Mouse (Mus musculus) midbrain, embryonic 11.5 days (tissue): ENCODE measurements around the gene Ctnnd1. TPM values are rescaled to one million over a fixed set of nuclear protein-coding genes. Genes with fewer than 3 reads are reported as not detected.

Experiments
- ATAC-seq: fragments of 200-750 bp; cut with Nextera tagmentation; 2 replicates; pipeline ENCODE4 v1.8.0; 2017; ENCODE audit warnings: moderate TSS enrichment, moderate library complexity; ENCODE audit not compliant: low FRiP score
- DNase-seq: peaks from one replicate; pipeline ENCODE4 v3.0.0; 2015; ENCODE audit warnings: low spot score; ENCODE audit errors: missing footprints
- H3K27ac ChIP-seq: fragments of 300-500 bp; sonication (generic); 2 replicates; pipeline ENCODE4 v1.5.1; 2014; ENCODE audit warnings: low read depth, low read length
- H3K27me3 ChIP-seq: fragments of 300-500 bp; sonication (generic); 2 replicates; pipeline ENCODE4 v1.6.1; 2014; ENCODE audit warnings: mild to moderate bottlenecking, low read length, moderate library complexity, mixed read lengths; ENCODE audit not compliant: control insufficient read depth, insufficient read depth
- H3K36me3 ChIP-seq: fragments of 300-500 bp; sonication (generic); 2 replicates; pipeline ENCODE4 v1.6.1; 2014; ENCODE audit warnings: mild to moderate bottlenecking, low read length, moderate library complexity, mixed read lengths; ENCODE audit not compliant: control insufficient read depth, insufficient read depth
- H3K4me1 ChIP-seq: fragments of 300-500 bp; sonication (generic); 2 replicates; pipeline ENCODE4 v1.6.1; 2014; ENCODE audit warnings: low read length; ENCODE audit not compliant: control insufficient read depth, insufficient read depth
- H3K4me2 ChIP-seq: fragments of 300-500 bp; sonication (generic); 2 replicates; pipeline ENCODE4 v1.6.1; 2014; ENCODE audit warnings: mild to moderate bottlenecking, moderate library complexity
- H3K4me3 ChIP-seq: fragments of 300-500 bp; sonication (generic); 2 replicates; pipeline ENCODE4 v1.5.1; 2014; ENCODE audit warnings: low read depth, low read length
- H3K9ac ChIP-seq: fragments of 300-500 bp; sonication (generic); 2 replicates; pipeline ENCODE4 v1.6.1; 2014; ENCODE audit warnings: low read length
- H3K9me3 ChIP-seq: fragments of 300-500 bp; sonication (generic); 2 replicates; pipeline ENCODE4 v1.6.1; 2016; ENCODE audit warnings: low read length; ENCODE audit not compliant: control insufficient read depth
- WGBS: fragments of 180-500 bp; shearing (Covaris S2); extraction: QIAGEN DNeasy Blood & Tissue Kit; methylation state at CpG from one replicate; pipeline ENCODE4 v1.1.7; 2014; 5-methylcytosine and 5-hydroxymethylcytosine counted together
- polyA plus RNA-seq: library from polyadenylated mRNA; unstranded; fragments of >200 nt; fragmentation: Nextera tagmentation; extraction: Ambion mirVana; gene quantifications from 2 replicates; pipeline ENCODE4 v1.2.1, GENCODE M21; 2014

Gene Ctnnd1
- polyA plus RNA-seq, 1 experiment from 2014 or later, result 36.8 TPM

GRCm38 (mm10) chr2:84551390-84552100, 99.0 kb downstream of the Ctnnd1 start:
- no peak overlapping the region for H3K4me2 ChIP-seq
- DNase-seq (no peak), ATAC-seq (no peak)
- H3K9ac ChIP-seq, result no peak overlapping the region
- H3K4me1 ChIP-seq, result no peaks in the 10 kb centered on the region
- H3K9me3 ChIP-seq, result no peaks in the 10 kb centered on the region
- 78% methylated on average over 10 of the region's 10 CpGs for WGBS
- no peak overlapping the region for H3K27ac ChIP-seq
- no peaks in the 10 kb centered on the region for H3K36me3 ChIP-seq
- H3K4me3 ChIP-seq, result no peak overlapping the region
- no peaks in the 10 kb centered on the region for H3K27me3 ChIP-seq

Other genes with a start within 250 kb of the Ctnnd1 start
- 16.5 and 20.2 TPM in 2 replicates for gene Calcrl, start 225.4 kb downstream of the Ctnnd1 start, polyA plus RNA-seq
- gene Tfpi, start 174.0 kb downstream of the Ctnnd1 start, polyA plus RNA-seq, result 20.4 and 25.4 TPM in 2 replicates
- 0.19 and 0.41 TPM in 2 replicates for gene Btbd18, start 8.3 kb upstream of the Ctnnd1 start, polyA plus RNA-seq
- gene Selenoh, start 20.0 kb upstream of the Ctnnd1 start, polyA plus RNA-seq, result 450 and 473 TPM in 2 replicates
- gene Gm28635, start 27.3 kb upstream of the Ctnnd1 start, polyA plus RNA-seq, result not detected in 2 replicates
- 70.7 and 73.2 TPM in 2 replicates for gene Med19, start 27.6 kb upstream of the Ctnnd1 start, polyA plus RNA-seq
- gene Tmx2, start 28.4 kb upstream of the Ctnnd1 start, polyA plus RNA-seq, result 193 and 195 TPM in 2 replicates
- 22.4 and 23.9 TPM in 2 replicates for gene Zdhhc5, start 64.4 kb upstream of the Ctnnd1 start, polyA plus RNA-seq
- 54.4 and 57.0 TPM in 2 replicates for gene Clp1, start 76.6 kb upstream of the Ctnnd1 start, polyA plus RNA-seq
- 13.6 and 14.2 TPM in 2 replicates for gene Ypel4, start 83.3 kb upstream of the Ctnnd1 start, polyA plus RNA-seq
- 4.5 and 6.5 TPM in 2 replicates for gene Gm19426, start 92.9 kb upstream of the Ctnnd1 start, polyA plus RNA-seq
- 37.0 and 39.2 TPM in 2 replicates for gene Serping1, start 124.7 kb upstream of the Ctnnd1 start, polyA plus RNA-seq
- 39.4 and 39.5 TPM in 2 replicates for gene Ube2l6, start 148.1 kb upstream of the Ctnnd1 start, polyA plus RNA-seq
- gene Smtnl1, start 171.9 kb upstream of the Ctnnd1 start, polyA plus RNA-seq, result 0.15 TPM in 1 of 2 replicates, not detected in the other
- gene Timm10, start 176.2 kb upstream of the Ctnnd1 start, polyA plus RNA-seq, result 38.1 and 43.1 TPM in 2 replicates
- gene Slc43a1, start 188.1 kb upstream of the Ctnnd1 start, polyA plus RNA-seq, result 16.3 and 18.6 TPM in 2 replicates
- 1.4 and 1.6 TPM in 2 replicates for gene Rtn4rl2, start 235.9 kb upstream of the Ctnnd1 start, polyA plus RNA-seq